Mouse (Mus musculus) left cerebral cortex, postnatal 36 days (tissue): Measurements from ENCODE around the gene Josd2. TPM values are rescaled to one million over a fixed set of nuclear protein-coding genes. Genes with fewer than 3 reads are reported as not detected.

ENCODE experiments used
- DNase-seq, 2 experiments: peaks; one replicate each; pipeline ENCODE4 v3.0.0; 2021 to 2022; ENCODE audit warnings: low spot score in 2 of 2, mixed read lengths in 1 of 2
- intact Hi-C: fragments of 180-260 bp; cut with DNase I; formaldehyde crosslinking; loops from one replicate; pipeline ENCODE4 v1.15.1; 2025
- microRNA-seq: library from miRNA; unstranded; fragments of <30 nt; microRNA quantifications from one replicate; pipeline ENCODE4 v1.2.0, GENCODE M21; 2022
- total RNA-seq, 2 experiments: library from RNA; stranded (reverse); gene quantifications; 2 replicates each; pipeline ENCODE4 v1.2.3; 2021

Josd2 gene
- total RNA-seq, 2 experiments from 2014 or later: 76.5 to 77.6 TPM

DNA sequence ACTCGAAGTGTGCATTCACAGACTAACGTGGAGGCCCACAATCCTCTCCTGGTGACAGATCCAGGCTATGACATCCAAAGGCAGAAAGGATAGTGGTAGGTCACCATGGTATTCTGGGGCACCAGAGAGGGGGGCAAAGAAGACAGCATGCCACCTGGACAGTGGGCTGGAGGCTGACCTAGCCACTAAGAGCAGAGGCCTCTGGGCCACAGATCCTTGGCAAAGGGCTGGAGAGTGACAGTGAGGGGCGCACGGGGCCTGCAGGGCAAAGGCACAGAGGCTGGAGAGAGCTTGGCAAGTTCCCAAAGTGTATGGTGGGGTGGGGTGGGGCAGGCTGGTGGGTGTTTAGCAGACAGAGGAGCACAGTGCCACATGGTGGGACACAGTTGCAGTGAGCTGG lies 22.5 kb downstream of the Josd2 start:
- no peak for DNase-seq
- intact Hi-C loops: no loop called here

DNA sequence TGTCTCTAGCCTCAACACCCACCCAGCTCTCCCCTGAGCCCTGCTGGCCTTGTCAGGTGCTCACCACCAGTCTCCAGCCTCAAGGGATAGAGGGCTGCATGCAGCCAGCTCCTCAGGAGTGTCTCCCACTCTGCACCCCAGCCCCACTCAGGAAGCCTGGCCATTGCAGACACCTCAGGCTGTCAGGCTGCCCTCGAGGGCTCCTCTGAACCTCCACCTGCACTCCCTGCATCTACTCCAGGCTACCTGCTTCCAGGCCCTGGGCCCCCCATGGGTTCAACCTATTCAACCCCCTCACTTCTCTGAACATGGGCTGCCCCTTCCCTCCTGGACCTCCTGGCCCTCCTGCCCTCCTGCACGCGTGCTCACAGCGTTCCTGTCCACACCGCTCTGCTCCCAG lies 23.6 kb downstream of the Josd2 start:
- peak in 1 of 2 experiments; percentile 2 for DNase-seq
- intact Hi-C loops: no loop called here

DNA sequence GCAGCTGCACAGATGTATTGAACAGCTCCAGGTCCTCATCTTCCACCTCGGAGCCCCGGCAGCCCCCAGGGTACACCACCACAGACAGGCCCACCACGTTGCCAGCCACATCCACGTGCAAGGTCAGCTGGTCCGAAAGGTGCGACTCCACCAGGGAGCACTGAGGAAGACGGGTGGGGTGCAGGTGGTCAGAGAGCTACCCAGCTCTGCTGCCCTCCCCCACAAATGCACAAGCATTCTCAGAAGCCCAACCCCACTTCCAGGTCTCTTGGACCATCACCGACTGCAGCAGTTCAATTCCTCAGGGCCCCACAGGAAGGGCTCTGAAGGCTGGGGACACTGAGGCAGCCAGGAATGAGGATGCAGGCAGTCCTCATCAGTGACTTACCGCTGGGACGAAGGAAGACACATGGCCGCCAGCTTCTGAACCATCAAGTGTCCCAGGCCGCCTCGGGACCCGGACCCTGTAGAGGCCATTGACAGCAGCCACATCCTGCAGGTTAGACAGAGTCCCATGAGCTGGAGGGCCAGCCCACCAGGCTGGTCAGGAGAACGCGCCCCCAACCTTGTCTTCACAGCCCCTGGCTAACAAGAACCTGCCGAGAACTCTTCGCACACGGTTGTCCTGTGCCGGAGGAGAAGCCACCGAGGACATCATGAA lies 24.5 kb downstream of the Josd2 start:
- intact Hi-C loops: no loop called here
- no peak for DNase-seq

DNA sequence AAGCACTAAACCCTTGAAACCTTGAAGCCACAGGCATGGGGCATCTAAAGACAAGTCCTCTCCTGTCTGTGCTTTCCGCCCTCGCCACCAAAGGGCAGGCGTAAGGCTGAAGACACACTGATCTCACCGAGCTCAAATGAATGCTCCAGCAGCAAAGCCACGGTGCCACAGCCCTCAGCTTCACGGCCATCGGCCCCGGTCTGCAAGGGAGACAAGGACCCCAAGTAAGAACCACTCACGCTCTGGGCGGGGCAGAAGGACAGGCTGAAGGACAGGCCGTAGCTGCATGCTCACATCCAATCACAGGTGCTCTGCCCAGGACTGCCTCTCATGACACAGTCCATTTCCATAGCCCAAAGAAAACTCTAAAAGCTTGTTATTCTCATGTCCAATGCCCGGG lies 26.9 kb downstream of the Josd2 start:
- DNase-seq: no peak
- intact Hi-C loops: no loop called here

DNA sequence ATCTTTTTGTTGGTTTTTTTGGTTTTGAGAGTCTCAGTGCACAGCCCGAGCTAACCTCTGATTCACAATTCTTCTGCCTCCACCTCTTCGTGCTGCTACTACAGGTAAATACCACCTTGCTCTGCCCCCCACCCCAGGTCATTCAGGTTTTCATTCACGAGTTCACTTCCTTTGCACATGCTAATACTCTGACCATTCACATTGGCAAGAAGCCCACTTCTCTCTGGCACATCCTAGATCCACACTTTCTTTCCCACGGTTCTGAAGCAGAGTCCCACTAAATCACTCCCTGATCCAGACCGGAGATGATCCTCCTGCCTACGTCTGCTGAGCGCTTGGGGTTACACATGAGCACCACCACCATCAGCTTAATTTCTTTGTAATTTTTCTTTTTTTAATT lies 27.3 kb downstream of the Josd2 start:
- intact Hi-C loops: no loop called here
- DNase-seq: no peak

DNA sequence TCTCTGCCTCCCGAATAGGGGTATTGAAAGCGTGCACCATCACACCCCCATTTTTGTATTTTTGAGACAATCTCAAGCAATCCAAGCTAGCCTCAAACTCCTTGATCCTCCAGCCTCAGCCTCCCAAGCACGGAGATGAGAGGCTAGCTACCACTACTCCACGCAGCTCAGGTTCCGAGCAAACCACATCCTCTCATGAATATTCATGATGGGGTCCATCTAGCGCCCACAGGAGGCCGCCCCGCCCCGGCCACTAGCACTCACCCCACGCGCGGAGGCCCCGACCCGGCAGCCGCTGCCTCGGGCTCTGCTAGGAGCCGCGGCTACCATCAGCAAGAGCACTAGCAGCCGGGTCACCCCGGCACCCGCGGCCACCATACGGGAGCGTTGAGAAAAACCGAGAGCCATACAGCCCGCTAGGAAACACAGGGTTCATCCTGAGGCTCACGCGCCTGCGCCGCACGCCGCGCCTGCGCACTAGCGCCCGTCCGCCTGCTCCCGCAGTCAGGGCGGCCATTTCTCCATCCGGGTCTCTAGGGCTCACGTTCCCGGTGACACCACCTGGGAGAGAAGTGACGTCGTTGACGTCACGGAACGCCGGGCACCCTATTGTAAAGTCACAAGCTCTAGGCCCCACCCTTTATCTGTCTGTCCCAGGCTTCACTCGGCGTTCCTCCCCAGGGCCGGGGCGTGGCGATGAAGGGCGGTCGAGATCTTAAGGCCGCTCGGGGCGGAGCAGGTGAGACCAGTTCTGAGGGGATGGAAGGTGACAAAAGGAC lies 28.4 kb downstream of the Josd2 start, which contains the start of the genes Emc10 and Fam71e1:
TSS of gene Emc10 (minus strand) at position 538 of the 779 bp plus-strand sequence.
TSS of gene Fam71e1 (plus strand) at position 590 of the 779 bp plus-strand sequence.
- DNase-seq: peak; percentile 98 to 99
- intact Hi-C loops: no loop called here

DNA sequence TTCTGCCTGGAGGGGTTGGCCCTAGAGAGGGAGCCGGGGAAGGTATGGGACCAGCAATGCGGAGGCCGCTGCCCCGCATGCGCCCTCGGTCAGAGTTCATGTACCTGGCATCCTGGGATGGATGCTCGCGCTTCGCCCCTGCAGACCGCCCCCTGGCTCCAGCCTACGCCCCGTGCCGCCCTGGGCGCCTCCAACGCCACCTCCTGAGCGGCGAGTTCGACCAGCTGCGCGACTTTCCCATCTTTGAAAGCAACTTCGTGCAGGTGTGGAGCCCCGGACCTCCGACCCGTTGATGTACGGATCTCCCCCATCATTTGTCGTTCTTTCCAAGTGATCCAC lies 29.0 kb downstream of the Josd2 start:
- DNase-seq: no peak
- intact Hi-C loops: no loop called here

DNA sequence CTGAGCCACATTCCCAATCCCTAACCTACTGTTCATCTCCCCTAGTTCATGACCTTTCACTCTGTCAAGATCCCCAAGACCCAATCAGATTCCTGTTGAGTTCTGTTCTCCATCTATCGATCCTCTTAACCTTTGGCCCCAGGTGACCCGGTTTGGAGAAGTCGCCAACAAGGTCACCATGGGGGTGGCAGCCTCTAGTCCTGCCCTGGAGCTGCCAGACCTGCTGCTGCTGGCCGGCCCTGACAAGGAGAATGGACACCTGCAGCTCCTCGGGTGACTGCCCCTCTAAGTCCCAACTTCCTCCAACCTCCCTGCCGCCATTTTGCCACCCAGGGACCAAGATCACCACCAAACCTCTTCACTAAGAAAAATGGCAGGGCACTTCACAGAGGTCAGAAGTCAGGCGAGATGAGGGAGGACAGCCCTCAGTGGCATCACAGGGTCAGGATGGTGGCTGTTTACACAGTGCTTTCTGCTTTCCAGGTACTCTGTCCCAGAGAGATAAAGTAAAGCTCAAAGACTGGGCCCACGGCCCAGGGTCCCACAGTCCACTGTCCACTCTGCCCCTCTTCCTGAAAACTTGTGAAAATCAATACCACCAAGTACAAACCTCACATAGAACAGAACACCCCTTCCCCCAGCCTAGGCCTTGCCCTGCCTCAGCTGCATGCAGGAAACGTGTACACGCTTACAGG lies 29.7 kb downstream of the Josd2 start:
- intact Hi-C loops: no loop called here
- no peak for DNase-seq

DNA sequence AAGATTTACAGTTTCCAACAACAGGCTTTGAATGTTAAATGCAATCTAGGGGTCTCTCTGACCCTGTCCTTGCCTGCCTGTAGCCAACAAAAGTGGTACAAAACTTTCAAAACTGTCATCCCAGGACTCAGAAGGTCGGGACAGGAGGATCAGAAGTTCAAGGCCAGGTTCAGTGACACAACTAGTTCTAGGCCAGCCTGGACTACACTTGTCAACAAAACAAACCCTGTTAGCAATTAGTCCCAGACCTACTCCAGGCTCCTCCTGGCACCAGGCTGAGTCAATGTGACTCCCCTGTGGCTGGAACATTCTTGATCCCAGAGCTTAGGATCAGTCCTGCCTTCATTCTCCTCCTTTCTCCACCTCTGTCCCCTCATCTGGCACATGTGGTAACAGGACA lies 31.1 kb downstream of the Josd2 start:
- intact Hi-C loops: no loop called here

DNA sequence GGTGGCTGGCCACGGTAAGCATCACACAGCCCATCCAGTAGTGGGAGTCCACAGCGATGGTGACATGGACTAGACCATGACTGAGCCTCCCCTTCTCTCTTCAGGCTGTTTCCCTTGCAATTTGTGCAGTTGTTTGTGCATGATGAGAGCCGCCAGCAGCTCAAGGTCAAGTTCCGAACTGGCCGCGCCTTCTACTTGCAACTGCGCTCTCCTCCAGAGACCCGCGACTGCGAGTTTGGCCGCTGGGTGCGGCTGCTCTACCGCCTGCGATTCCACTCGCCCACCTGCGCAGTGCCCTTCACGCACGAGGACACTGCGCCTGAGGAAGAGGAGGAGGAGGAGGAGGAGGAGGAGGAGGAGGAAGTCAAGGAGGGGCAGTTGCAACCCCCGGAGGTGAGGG lies 32.3 kb downstream of the Josd2 start:
- no peak for DNase-seq
- intact Hi-C loops: loop anchor here (2.0 kb wide), 1 partner anchor 51 kb away; no protein-coding TSS in a partner anchor

More for the DNA sequence above, 31.1 kb downstream of the Josd2 start:
- DNase-seq: no peak

DNA sequence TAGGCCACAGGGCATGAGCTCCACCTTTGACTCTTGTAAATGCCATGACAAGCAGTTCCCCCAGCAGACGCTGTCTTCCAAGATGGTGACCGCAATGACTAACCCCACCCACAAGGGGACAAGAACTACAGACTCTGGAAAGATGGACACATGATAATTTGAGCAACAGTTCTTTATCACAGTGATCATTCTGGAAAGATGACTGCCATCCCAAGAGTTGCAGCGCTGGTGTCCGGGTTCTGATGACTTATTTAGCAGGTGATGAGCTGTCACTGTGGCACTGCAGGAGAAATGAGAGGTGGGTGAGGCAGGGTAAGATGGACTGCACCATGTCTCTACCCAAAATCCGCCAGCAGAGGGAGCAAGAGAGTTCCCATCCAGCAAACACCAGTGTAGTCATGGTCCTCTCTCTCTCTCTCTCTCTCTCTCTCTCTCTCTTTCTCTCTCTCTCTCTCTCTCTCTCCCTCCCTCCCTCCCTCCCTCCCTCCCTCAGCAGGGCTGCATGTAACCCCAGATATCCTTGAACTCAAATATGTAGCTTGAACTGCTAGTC lies 33.9 kb downstream of the Josd2 start:
- DNase-seq: peak; percentile 63 to 76
- intact Hi-C loops: loop anchor here (2.0 kb wide), 1 partner anchor 49 kb away; no protein-coding TSS in a partner anchor

DNA sequence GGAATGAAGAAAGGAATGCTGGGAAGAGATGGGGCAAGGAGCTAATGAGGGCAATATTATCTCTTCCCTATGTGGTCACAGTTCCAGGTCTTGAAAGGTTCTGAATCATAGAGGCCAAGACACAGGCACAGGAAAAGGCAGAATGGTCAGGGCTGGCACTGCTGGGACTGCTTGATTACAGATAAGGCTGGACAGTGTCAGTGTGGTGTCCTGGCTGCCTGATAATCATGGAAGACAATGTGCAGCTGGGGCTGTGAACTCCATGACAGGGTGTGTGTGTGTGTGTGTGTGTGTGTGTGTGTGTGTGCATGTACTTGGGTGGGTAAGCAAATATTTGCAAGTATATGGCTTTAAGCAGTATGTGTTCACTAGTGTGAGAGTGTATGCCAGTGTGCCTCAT lies 39.7 kb downstream of the Josd2 start:
- DNase-seq: no peak
- intact Hi-C loops: no loop called here

DNA sequence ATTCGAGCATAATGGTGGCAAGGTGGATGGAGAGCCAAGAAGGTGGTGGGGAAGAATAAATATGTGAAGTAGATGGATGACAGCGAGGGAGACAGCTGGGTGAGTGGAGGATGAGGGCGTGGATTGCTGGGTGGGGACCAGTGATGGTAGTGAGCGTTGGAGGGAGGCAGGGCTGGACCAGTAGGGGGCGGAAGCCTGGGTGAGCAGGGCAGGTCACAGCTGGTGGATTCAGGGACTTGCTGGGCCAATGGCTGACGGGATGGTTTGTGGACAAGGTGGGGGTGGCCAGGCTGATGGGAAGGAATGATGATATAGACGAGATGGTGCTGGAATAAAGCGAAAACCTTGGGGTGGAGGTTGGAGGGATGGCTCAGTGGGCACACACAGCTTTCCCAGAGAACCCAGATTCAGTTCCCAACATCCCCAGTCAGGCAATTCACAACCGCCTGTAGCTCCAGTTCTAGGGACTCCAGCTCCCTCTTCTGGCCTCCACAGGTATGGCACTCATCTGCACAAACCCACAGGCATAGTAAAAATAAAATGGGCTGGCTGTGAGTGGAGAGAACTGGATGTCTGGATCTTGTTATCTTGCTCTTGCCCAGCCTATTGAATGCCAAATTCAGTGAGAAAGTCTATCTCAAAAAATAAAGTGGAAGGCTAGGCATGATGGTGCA lies 51.6 kb downstream of the Josd2 start:
- intact Hi-C loops: no loop called here
- DNase-seq: no peak

DNA sequence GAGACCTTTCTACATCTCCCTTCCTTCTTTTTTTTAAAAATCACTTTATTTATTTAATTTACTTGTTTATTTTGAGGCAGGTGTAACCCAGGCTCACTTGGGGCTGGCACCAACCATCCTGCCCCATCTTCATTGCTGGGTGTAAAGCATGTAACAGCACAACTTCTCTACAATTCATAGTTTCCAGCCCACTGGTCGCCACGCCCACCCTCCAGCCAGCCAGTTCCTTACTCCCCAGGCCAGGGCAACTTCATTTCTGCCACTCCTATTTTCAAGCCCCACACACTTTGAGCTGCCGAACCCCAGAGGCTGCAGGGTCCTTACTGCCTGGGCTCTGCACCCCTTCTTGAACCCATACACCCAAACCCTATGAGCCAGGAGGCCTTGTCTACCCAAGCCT lies 53.2 kb downstream of the Josd2 start:
- DNase-seq: no peak
- intact Hi-C loops: loop anchor here (5.0 kb wide), 1 partner anchor 131 kb away; no protein-coding TSS in a partner anchor

Small RNA genes lying within 50 kb of the gene (microRNA-seq; reads per million reads assigned to microRNA genes)
- 9.6 reads per million, percentile 29 among the genes with 10 or more reads in this experiment for gene Mir7052

Other genes starting within 250 kb of the Josd2 start
- gene Klk1, start 242.6 kb upstream of the Josd2 start, total RNA-seq: not detected
- not detected for gene Gm36864, start 231.8 kb upstream of the Josd2 start, total RNA-seq
- gene 1700028J19Rik, start 221.3 kb upstream of the Josd2 start, total RNA-seq: 1 to 10 TPM; 1.4 to 2.1 TPM
- gene 2410002F23Rik, start 221.3 kb upstream of the Josd2 start, total RNA-seq: 10 to 100 TPM; 70.3 to 70.5 TPM
- not detected for gene Acp4, start 210.6 kb upstream of the Josd2 start, total RNA-seq
- gene Gm15517, start 206.5 kb upstream of the Josd2 start, total RNA-seq: not detected
- 1 to 10 TPM; 3.9 to 4.0 TPM for gene Clec11a, start 161.1 kb upstream of the Josd2 start, total RNA-seq
- 100 to 1,000 TPM; 586 to 632 TPM for gene Shank1, start 157.7 kb upstream of the Josd2 start, total RNA-seq
- 10 to 100 TPM; 58.3 to 70.5 TPM for gene Syt3, start 83.9 kb upstream of the Josd2 start, total RNA-seq
- gene 1700008O03Rik, start 82.2 kb upstream of the Josd2 start, total RNA-seq: 1 to 10 TPM; 2.0 to 2.1 TPM
- gene Lrrc4b, start 39.0 kb upstream of the Josd2 start, total RNA-seq: 100 to 1,000 TPM; 282 to 313 TPM
- gene Aspdh, start 2.6 kb upstream of the Josd2 start, total RNA-seq: 10 to 100 TPM in 1 of 2 experiments, 1 to 10 TPM in 1; 6.8 to 10.4 TPM
- gene Emc10, start 28.5 kb downstream of the Josd2 start, total RNA-seq: 100 to 1,000 TPM; 169 to 185 TPM
- gene Fam71e1, start 28.6 kb downstream of the Josd2 start, total RNA-seq: 10 to 100 TPM; 18.9 to 20.2 TPM
- gene Mybpc2, start 56.7 kb downstream of the Josd2 start, total RNA-seq: under 1 TPM in 1 of 2 experiments, not detected in 1; 0.12 TPM
- not detected for gene Spib, start 64.1 kb downstream of the Josd2 start, total RNA-seq
- 1 to 10 TPM; 7.5 to 7.6 TPM for gene Pold1, start 80.9 kb downstream of the Josd2 start, total RNA-seq
- 10 to 100 TPM; 73.1 to 78.3 TPM for gene Nr1h2, start 86.0 kb downstream of the Josd2 start, total RNA-seq
- not detected for gene Napsa, start 104.4 kb downstream of the Josd2 start, total RNA-seq
- gene Kcnc3, start 122.7 kb downstream of the Josd2 start, total RNA-seq: 100 to 1,000 TPM in 1 of 2 experiments, 10 to 100 TPM in 1; 97.6 to 107 TPM
- 10 to 100 TPM; 17.7 to 20.6 TPM for gene Myh14, start 202.9 kb downstream of the Josd2 start, total RNA-seq
- gene Izumo2, start 240.8 kb downstream of the Josd2 start, total RNA-seq: not detected